Mouse (Mus musculus): ENCODE data around the gene Fosl1.
"Not testable (repeated sequence)": the region's sequence is repeated elsewhere in the genome, so short reads cannot be mapped to it uniquely, and the experiment has no call there.

The Fosl1 gene

GRCm38 (mm10) chr19:5481398-5481797 lies 34.1 kb downstream of the Fosl1 start:
- in situ Hi-C loops (cut with MboI) = no loop called here

- in situ Hi-C loops (cut with MboI) = no loop called here
Measured at GRCm38 (mm10) chr19:5483386-5484359, 36.3 kb downstream of the Fosl1 start.

- in situ Hi-C loops (cut with MboI) = no loop called here
Measured at GRCm38 (mm10) chr19:5484496-5484895, 37.1 kb downstream of the Fosl1 start.

GRCm38 (mm10) chr19:5485371-5485770 lies 38.0 kb downstream of the Fosl1 start:
- in situ Hi-C loops (cut with MboI) = no loop called here

- in situ Hi-C loops (cut with MboI) = no loop called here
Measured at GRCm38 (mm10) chr19:5485821-5486220, 38.5 kb downstream of the Fosl1 start.

- in situ Hi-C loops (cut with MboI) = no loop called here
Measured at GRCm38 (mm10) chr19:5486286-5486685, 38.9 kb downstream of the Fosl1 start.

GRCm38 (mm10) chr19:5486771-5487170 lies 39.4 kb downstream of the Fosl1 start:
- in situ Hi-C loops (cut with MboI) = no loop called here

- in situ Hi-C loops (cut with MboI) = no loop called here
Measured at GRCm38 (mm10) chr19:5487768-5488550, 40.6 kb downstream of the Fosl1 start, which contains the start of gene Mus81. TSS of gene Mus81 (minus strand) at chr19:5488402.

- in situ Hi-C loops (cut with MboI) = no loop called here
Measured at GRCm38 (mm10) chr19:5488878-5489571, 41.7 kb downstream of the Fosl1 start.

- in situ Hi-C loops (cut with MboI) = not testable (repeated sequence)
Measured at GRCm38 (mm10) chr19:5489721-5490120, 42.4 kb downstream of the Fosl1 start.

GRCm38 (mm10) chr19:5490313-5490897 lies 43.1 kb downstream of the Fosl1 start, which contains the start of gene Cfl1:
TSS of gene Cfl1 (plus strand) at chr19:5490455.
- in situ Hi-C loops (cut with MboI) = no loop called here

GRCm38 (mm10) chr19:5490898-5491708 lies 43.8 kb downstream of the Fosl1 start:
- in situ Hi-C loops (cut with MboI) = no loop called here

GRCm38 (mm10) chr19:5492641-5493040 lies 45.3 kb downstream of the Fosl1 start:
- in situ Hi-C loops (cut with MboI) = no loop called here

- in situ Hi-C loops (cut with MboI) = not testable (repeated sequence)
Measured at GRCm38 (mm10) chr19:5493301-5493721, 46.0 kb downstream of the Fosl1 start.

- in situ Hi-C loops (cut with MboI) = no loop called here
Measured at GRCm38 (mm10) chr19:5494314-5494713, 47.0 kb downstream of the Fosl1 start.

- in situ Hi-C loops (cut with MboI) = no loop called here
Measured at GRCm38 (mm10) chr19:5495353-5496051, 48.2 kb downstream of the Fosl1 start.

- in situ Hi-C loops (cut with MboI) = no loop called here
Measured at GRCm38 (mm10) chr19:5496052-5496370, 48.7 kb downstream of the Fosl1 start.

GRCm38 (mm10) chr19:5500330-5500875 lies 53.1 kb downstream of the Fosl1 start:
- in situ Hi-C loops (cut with MboI) = no loop called here

GRCm38 (mm10) chr19:5503687-5504086 lies 56.3 kb downstream of the Fosl1 start, which contains the start of gene 1700020D05Rik:
TSS of gene 1700020D05Rik (minus strand) at chr19:5503787.
- in situ Hi-C loops (cut with MboI) = no loop called here

Data from mature B cell (primary cell).